Mouse (Mus musculus): ENCODE measurements at regions not wholly inside any gene's neighbourhood (a gene's known extent, or its start where the extent isn't known, plus 50 kb on each side); places are given as distances from the start of the nearest gene placed in this dataset.

- no peak for DNase-seq (ENCODE audit: low read depth)
Measured at GRCm38 (mm10) chr16:55758707-55759067, 80.0 kb downstream of the Nfkbiz start.

- DNase-seq (ENCODE audit: low read depth), result peak; percentile 38
Measured at GRCm38 (mm10) chr16:55757952-55758706, 80.6 kb downstream of the Nfkbiz start.

GRCm38 (mm10) chr16:55757422-55757815 is 81.3 kb downstream of the Nfkbiz start:
- DNase-seq (ENCODE audit: low read depth), result peak; percentile 23

GRCm38 (mm10) chr16:55756764-55757421 is 81.8 kb downstream of the Nfkbiz start:
- DNase-seq (ENCODE audit: low read depth), result no peak

- no peak for DNase-seq (ENCODE audit: low read depth)
Measured at GRCm38 (mm10) chr16:55755309-55755832, 83.3 kb downstream of the Nfkbiz start.

GRCm38 (mm10) chr16:55754092-55754763 is 84.5 kb downstream of the Nfkbiz start:
- peak; percentile 96 for DNase-seq (ENCODE audit: low read depth)

GRCm38 (mm10) chr16:55753380-55753779 is 85.3 kb downstream of the Nfkbiz start:
- DNase-seq (ENCODE audit: low read depth), result no peak

- DNase-seq (ENCODE audit: low read depth), result peak; percentile 55
Measured at GRCm38 (mm10) chr16:55747250-55747649, 91.4 kb downstream of the Nfkbiz start.

GRCm38 (mm10) chr16:55746159-55746558 is 92.5 kb downstream of the Nfkbiz start:
- DNase-seq (ENCODE audit: low read depth), result no peak

- DNase-seq (ENCODE audit: low read depth), result no peak
Measured at GRCm38 (mm10) chr16:55745094-55745493, 93.6 kb downstream of the Nfkbiz start.

- no peak for DNase-seq (ENCODE audit: low read depth)
Measured at GRCm38 (mm10) chr16:55741099-55741863, 97.4 kb downstream of the Nfkbiz start.

GRCm38 (mm10) chr16:55738741-55739140 is 100.0 kb downstream of the Nfkbiz start:
- no peak for DNase-seq (ENCODE audit: low read depth)

GRCm38 (mm10) chr16:55735476-55735968 is 103.2 kb downstream of the Nfkbiz start:
- peak; percentile 56 for DNase-seq (ENCODE audit: low read depth)

GRCm38 (mm10) chr16:55734301-55734700 is 104.4 kb downstream of the Nfkbiz start:
- peak; percentile 72 for DNase-seq (ENCODE audit: low read depth)

- peak; percentile 96 for DNase-seq (ENCODE audit: low read depth)
Measured at GRCm38 (mm10) chr16:55733751-55734150, 104.9 kb downstream of the Nfkbiz start.

GRCm38 (mm10) chr16:55731003-55731402 is 107.7 kb downstream of the Nfkbiz start:
- DNase-seq (ENCODE audit: low read depth), result peak; percentile 31

GRCm38 (mm10) chr16:55726538-55726937 is 112.2 kb downstream of the Nfkbiz start:
- DNase-seq (ENCODE audit: low read depth), result no peak

- no peak for DNase-seq (ENCODE audit: low read depth)
Measured at GRCm38 (mm10) chr16:55720430-55720829, 118.3 kb downstream of the Nfkbiz start.

GRCm38 (mm10) chr16:55710017-55710416 is 128.7 kb downstream of the Nfkbiz start:
- no peak for DNase-seq (ENCODE audit: low read depth)

- DNase-seq (ENCODE audit: low read depth), result no peak
Measured at GRCm38 (mm10) chr16:55706502-55706901, 132.2 kb downstream of the Nfkbiz start.

GRCm38 (mm10) chr16:55698489-55698892 is 140.2 kb downstream of the Nfkbiz start:
- peak; percentile 90 for DNase-seq (ENCODE audit: low read depth)

GRCm38 (mm10) chr16:55691069-55691468 is 147.6 kb downstream of the Nfkbiz start:
- peak; percentile 72 for DNase-seq (ENCODE audit: low read depth)
